Mouse (Mus musculus): Measurements from ENCODE around the gene Myo1e. TPM values are rescaled to one million over a fixed set of nuclear protein-coding genes. Genes with fewer than 3 reads are reported as not detected.

Gene Myo1e
- polyA plus RNA-seq, 1 experiment: 27.3 TPM

DNA sequence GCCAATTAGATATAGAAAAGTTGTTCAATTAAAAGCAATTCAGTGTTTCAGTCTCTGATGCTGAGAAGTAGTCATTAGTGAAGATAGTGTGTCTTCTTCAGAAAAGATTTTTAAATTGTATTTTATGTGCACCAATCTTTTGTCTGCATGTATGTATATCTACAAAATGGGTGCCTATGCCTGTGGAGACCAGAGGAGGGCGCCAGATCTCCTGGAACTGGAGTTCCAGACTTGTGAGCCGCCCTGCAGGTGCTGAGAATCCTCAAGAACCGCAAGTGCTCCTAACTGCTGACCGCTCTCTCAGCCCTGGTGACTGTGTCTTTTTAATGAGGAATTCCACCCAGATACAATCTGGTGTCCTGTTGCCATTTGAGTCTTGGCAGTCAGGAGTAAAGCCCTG lies 76.0 kb downstream of the Myo1e start:
- H3K27me3 ChIP-seq (ENCODE audit: control insufficient read depth, insufficient read depth, insufficient read length): no peaks in the 10 kb centered on the region
- H3K79me2 ChIP-seq (ENCODE audit: control insufficient read depth, insufficient read depth): peaks cover 64% of the 10 kb centered on the region
- H3K79me3 ChIP-seq (ENCODE audit: low read depth): peaks cover 41% of the 10 kb centered on the region
- TF ChIP-seq USF1 (IDR thresholded peaks at IDR 0.05; ENCODE audit: low read depth): no peak
- no peak for TF ChIP-seq CTCF (IDR thresholded peaks at IDR 0.05; ENCODE audit: control insufficient read depth, insufficient read depth, insufficient read length)
- TF ChIP-seq MYOD1 (IDR thresholded peaks at IDR 0.05; ENCODE audit: control insufficient read depth, insufficient read length, low read depth): no peak
- no peak for TF ChIP-seq MYOG (IDR thresholded peaks at IDR 0.05; ENCODE audit: control insufficient read depth, extremely low read depth, insufficient read length)
- TF ChIP-seq MAX (IDR thresholded peaks at IDR 0.05): no peak
- TF ChIP-seq CEBPB (IDR thresholded peaks at IDR 0.05; ENCODE audit: low read depth): no peak
- TF ChIP-seq FOSL1 (IDR thresholded peaks at IDR 0.05; ENCODE audit: insufficient read depth, low read length, poor library complexity, severe bottlenecking): no peak
- H3ac ChIP-seq (ENCODE audit: control insufficient read depth, insufficient read length, low read depth): no peak overlapping the region
- H3K4me3 ChIP-seq (ENCODE audit: insufficient read depth, poor library complexity, severe bottlenecking): no peak overlapping the region
- H3K36me3 ChIP-seq (ENCODE audit: control insufficient read depth, insufficient read depth): peaks cover 2% of the 10 kb centered on the region

DNA sequence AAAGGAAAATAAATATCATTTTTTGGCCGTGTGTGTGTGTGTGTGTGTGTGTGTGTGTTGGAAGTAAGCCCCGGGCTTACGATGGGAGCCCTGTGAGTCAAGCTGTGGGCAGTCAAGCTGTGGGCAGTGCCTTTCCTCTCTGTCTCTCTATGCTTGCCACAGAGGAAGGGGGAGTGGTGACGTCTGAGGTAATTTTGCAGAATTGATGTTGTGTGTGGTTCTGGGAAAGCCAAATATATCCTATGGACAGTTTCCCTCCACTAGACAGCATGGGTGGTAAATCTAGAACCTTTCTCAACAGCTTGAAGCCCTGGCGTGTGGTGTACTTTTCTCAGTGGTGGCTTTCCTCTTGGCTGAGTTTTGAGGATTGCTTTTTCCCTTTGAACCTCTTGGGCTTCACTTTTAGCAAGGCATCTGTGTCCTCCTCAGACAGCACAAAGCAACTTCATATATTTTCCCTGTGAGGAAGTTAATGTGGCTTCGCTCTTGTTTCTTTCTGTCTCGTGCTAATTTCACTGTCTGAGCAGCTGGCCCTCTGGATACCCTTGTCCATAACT lies 77.5 kb downstream of the Myo1e start:
- TF ChIP-seq MYOD1 (IDR thresholded peaks at IDR 0.05; ENCODE audit: control insufficient read depth, insufficient read length, low read depth) (no peak), FOSL1 (IDR thresholded peaks at IDR 0.05; ENCODE audit: insufficient read depth, low read length, poor library complexity, severe bottlenecking) (no peak), MYOG (IDR thresholded peaks at IDR 0.05; ENCODE audit: control insufficient read depth, extremely low read depth, insufficient read length) (no peak), CEBPB (IDR thresholded peaks at IDR 0.05; ENCODE audit: low read depth) (no peak), MAX (IDR thresholded peaks at IDR 0.05) (peak; percentile 54)
- Histone ChIP-seq H3K4me3 (ENCODE audit: insufficient read depth, poor library complexity, severe bottlenecking) (no peak overlapping the region), H3ac (ENCODE audit: control insufficient read depth, insufficient read length, low read depth) (no peak overlapping the region)

DNA sequence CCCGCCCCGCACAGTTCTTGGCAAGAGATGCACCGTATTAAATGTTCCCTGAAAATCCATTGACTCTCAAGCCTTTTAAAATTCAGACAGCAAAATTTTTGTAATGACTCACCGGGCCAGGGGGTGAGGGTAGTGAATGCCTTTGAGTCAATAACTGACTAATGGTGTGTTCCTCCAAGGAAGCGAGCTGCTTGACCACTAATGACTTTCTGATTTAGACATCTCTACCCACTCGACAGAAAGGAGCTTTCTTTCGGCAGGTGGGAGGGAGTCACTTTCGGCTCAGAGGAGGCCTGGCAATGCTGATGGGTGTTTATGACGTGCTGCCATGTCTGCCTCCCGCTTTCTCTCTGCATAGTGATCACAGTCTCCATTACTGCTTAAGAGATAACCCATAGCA lies 83.6 kb downstream of the Myo1e start:
- no peak for TF ChIP-seq MYOG (IDR thresholded peaks at IDR 0.05; ENCODE audit: control insufficient read depth, extremely low read depth, insufficient read length)
- peak; percentile 66 for TF ChIP-seq MYOD1 (IDR thresholded peaks at IDR 0.05; ENCODE audit: control insufficient read depth, insufficient read length, low read depth)
- peak; percentile 36 for TF ChIP-seq FOSL1 (IDR thresholded peaks at IDR 0.05; ENCODE audit: insufficient read depth, low read length, poor library complexity, severe bottlenecking)
- TF ChIP-seq MAX (IDR thresholded peaks at IDR 0.05): peak; percentile 59
- Histone ChIP-seq H3ac (ENCODE audit: control insufficient read depth, insufficient read length, low read depth) (no peak overlapping the region), H3K36me3 (ENCODE audit: control insufficient read depth, insufficient read depth) (peaks cover 5% of the 10 kb centered on the region)

More for the DNA sequence above, 77.5 kb downstream of the Myo1e start:
- no peaks in the 10 kb centered on the region for H3K27me3 ChIP-seq (ENCODE audit: control insufficient read depth, insufficient read depth, insufficient read length)
- H3K79me2 ChIP-seq (ENCODE audit: control insufficient read depth, insufficient read depth): peaks cover 49% of the 10 kb centered on the region
- H3K36me3 ChIP-seq (ENCODE audit: control insufficient read depth, insufficient read depth): peaks cover 5% of the 10 kb centered on the region
- H3K79me3 ChIP-seq (ENCODE audit: low read depth): peaks cover 38% of the 10 kb centered on the region

GRCm38 (mm10) chr9:70296916-70297315 lies 89.8 kb downstream of the Myo1e start:
- no peak overlapping the region for H3K4me3 ChIP-seq (ENCODE audit: insufficient read depth, poor library complexity, severe bottlenecking)
- TF ChIP-seq MYOG (IDR thresholded peaks at IDR 0.05; ENCODE audit: control insufficient read depth, extremely low read depth, insufficient read length) (no peak), FOSL1 (IDR thresholded peaks at IDR 0.05; ENCODE audit: insufficient read depth, low read length, poor library complexity, severe bottlenecking) (no peak), CTCF (IDR thresholded peaks at IDR 0.05; ENCODE audit: control insufficient read depth, insufficient read depth, insufficient read length) (no peak), MAX (IDR thresholded peaks at IDR 0.05) (no peak), MYOD1 (IDR thresholded peaks at IDR 0.05; ENCODE audit: control insufficient read depth, insufficient read length, low read depth) (no peak), CEBPB (IDR thresholded peaks at IDR 0.05; ENCODE audit: low read depth) (no peak), USF1 (IDR thresholded peaks at IDR 0.05; ENCODE audit: low read depth) (no peak)
- H3K79me3 ChIP-seq (ENCODE audit: low read depth): no peaks in the 10 kb centered on the region
- peaks cover 8% of the 10 kb centered on the region for H3K36me3 ChIP-seq (ENCODE audit: control insufficient read depth, insufficient read depth)
- H3K79me2 ChIP-seq (ENCODE audit: control insufficient read depth, insufficient read depth): peaks cover 11% of the 10 kb centered on the region
- no peaks in the 10 kb centered on the region for H3K27me3 ChIP-seq (ENCODE audit: control insufficient read depth, insufficient read depth, insufficient read length)
- H3ac ChIP-seq (ENCODE audit: control insufficient read depth, insufficient read length, low read depth): no peak overlapping the region

More for the DNA sequence above, 83.6 kb downstream of the Myo1e start:
- H3K79me3 ChIP-seq (ENCODE audit: low read depth): peaks cover 14% of the 10 kb centered on the region
- peaks cover 28% of the 10 kb centered on the region for H3K79me2 ChIP-seq (ENCODE audit: control insufficient read depth, insufficient read depth)
- no peak overlapping the region for H3K4me3 ChIP-seq (ENCODE audit: insufficient read depth, poor library complexity, severe bottlenecking)
- no peaks in the 10 kb centered on the region for H3K27me3 ChIP-seq (ENCODE audit: control insufficient read depth, insufficient read depth, insufficient read length)

DNA sequence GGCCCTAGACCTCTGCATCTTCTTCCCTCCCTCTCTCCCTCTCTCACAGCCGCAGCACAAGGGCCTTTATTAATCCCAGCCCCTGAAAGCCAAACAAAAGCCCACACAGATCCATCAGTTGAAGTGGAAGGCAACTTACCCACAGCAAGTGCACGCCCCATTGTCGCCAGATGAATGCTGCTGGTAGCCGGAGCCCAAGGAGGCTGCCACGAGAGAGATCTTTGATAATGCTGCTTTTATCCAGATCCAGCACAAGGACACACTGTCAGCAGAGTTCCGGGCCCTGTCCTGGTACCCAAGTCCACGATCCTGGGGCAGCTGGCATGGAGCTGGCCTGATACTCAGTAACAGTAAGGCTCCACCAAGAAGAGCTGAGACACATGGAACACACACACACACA lies 91.1 kb downstream of the Myo1e start:
- Histone ChIP-seq H3K4me3 (ENCODE audit: insufficient read depth, poor library complexity, severe bottlenecking) (no peak overlapping the region), H3K79me3 (ENCODE audit: low read depth) (no peaks in the 10 kb centered on the region), H3ac (ENCODE audit: control insufficient read depth, insufficient read length, low read depth) (no peak overlapping the region), H3K79me2 (ENCODE audit: control insufficient read depth, insufficient read depth) (no peaks in the 10 kb centered on the region), H3K27me3 (ENCODE audit: control insufficient read depth, insufficient read depth, insufficient read length) (no peaks in the 10 kb centered on the region), H3K36me3 (ENCODE audit: control insufficient read depth, insufficient read depth) (peaks cover 17% of the 10 kb centered on the region)
- no peak for TF ChIP-seq USF1 (IDR thresholded peaks at IDR 0.05; ENCODE audit: low read depth)
- TF ChIP-seq CTCF (IDR thresholded peaks at IDR 0.05; ENCODE audit: control insufficient read depth, insufficient read depth, insufficient read length): no peak
- TF ChIP-seq MYOG (IDR thresholded peaks at IDR 0.05; ENCODE audit: control insufficient read depth, extremely low read depth, insufficient read length): no peak
- TF ChIP-seq MAX (IDR thresholded peaks at IDR 0.05): no peak
- TF ChIP-seq MYOD1 (IDR thresholded peaks at IDR 0.05; ENCODE audit: control insufficient read depth, insufficient read length, low read depth): no peak
- no peak for TF ChIP-seq CEBPB (IDR thresholded peaks at IDR 0.05; ENCODE audit: low read depth)
- no peak for TF ChIP-seq FOSL1 (IDR thresholded peaks at IDR 0.05; ENCODE audit: insufficient read depth, low read length, poor library complexity, severe bottlenecking)

DNA sequence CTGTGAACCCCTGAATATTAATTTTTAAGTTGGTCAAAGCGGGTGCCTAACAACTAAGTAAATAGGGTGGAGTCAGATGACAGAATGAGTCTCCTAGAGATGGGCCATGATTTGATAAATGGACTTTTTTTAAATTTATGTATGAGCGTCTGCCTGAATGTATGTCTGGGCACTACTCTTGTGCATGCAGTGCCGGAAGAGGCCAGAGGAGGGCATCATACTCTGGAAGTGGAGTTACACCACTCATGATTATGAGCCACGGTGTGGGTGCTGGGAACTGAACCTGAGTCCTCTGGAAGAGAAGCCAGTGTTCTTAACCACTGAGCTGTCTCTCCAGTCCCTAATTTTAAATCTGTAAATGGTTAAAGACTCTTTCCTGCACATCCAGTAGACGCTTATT lies 93.6 kb downstream of the Myo1e start:
- no peak for TF ChIP-seq CEBPB (IDR thresholded peaks at IDR 0.05; ENCODE audit: low read depth)
- TF ChIP-seq FOSL1 (IDR thresholded peaks at IDR 0.05; ENCODE audit: insufficient read depth, low read length, poor library complexity, severe bottlenecking): no peak
- no peak for TF ChIP-seq USF1 (IDR thresholded peaks at IDR 0.05; ENCODE audit: low read depth)
- TF ChIP-seq MYOD1 (IDR thresholded peaks at IDR 0.05; ENCODE audit: control insufficient read depth, insufficient read length, low read depth): no peak
- TF ChIP-seq MAX (IDR thresholded peaks at IDR 0.05): no peak
- no peak for TF ChIP-seq CTCF (IDR thresholded peaks at IDR 0.05; ENCODE audit: control insufficient read depth, insufficient read depth, insufficient read length)
- TF ChIP-seq MYOG (IDR thresholded peaks at IDR 0.05; ENCODE audit: control insufficient read depth, extremely low read depth, insufficient read length): no peak
- H3K27me3 ChIP-seq (ENCODE audit: control insufficient read depth, insufficient read depth, insufficient read length): no peaks in the 10 kb centered on the region
- H3K79me2 ChIP-seq (ENCODE audit: control insufficient read depth, insufficient read depth): no peaks in the 10 kb centered on the region

More for the DNA sequence above, 93.6 kb downstream of the Myo1e start:
- H3K36me3 ChIP-seq (ENCODE audit: control insufficient read depth, insufficient read depth): peaks cover 26% of the 10 kb centered on the region
- no peaks in the 10 kb centered on the region for H3K79me3 ChIP-seq (ENCODE audit: low read depth)
- H3ac ChIP-seq (ENCODE audit: control insufficient read depth, insufficient read length, low read depth): no peak overlapping the region
- no peak overlapping the region for H3K4me3 ChIP-seq (ENCODE audit: insufficient read depth, poor library complexity, severe bottlenecking)

Data from C2C12 (cell line).